Mouse (Mus musculus) ES-Bruce4 (cell line): ENCODE measurements around the gene AC161166.1. TPM values are rescaled to one million over a fixed set of nuclear protein-coding genes. Genes with fewer than 3 reads are reported as not detected.
A peak's percentile ranks its signal among the peaks of the same experiment; 100 is the strongest.

Experiments used
- H3K27ac ChIP-seq: 2 replicates; pipeline ENCODE4 v1.5.1; 2012; ENCODE audit warnings: low read length, inconsistent platforms; ENCODE audit not compliant: insufficient read depth
- H3K27me3 ChIP-seq: 2 replicates; pipeline ENCODE4 v1.6.1; 2012; ENCODE audit warnings: mild to moderate bottlenecking, low read length, inconsistent platforms; ENCODE audit not compliant: control insufficient read depth, poor library complexity, insufficient read depth, severe bottlenecking
- H3K36me3 ChIP-seq: 2 replicates; pipeline ENCODE4 v1.6.1; 2012; ENCODE audit warnings: inconsistent platforms, mild to moderate bottlenecking, low read length, moderate library complexity; ENCODE audit not compliant: control insufficient read depth, poor library complexity, insufficient read depth, severe bottlenecking
- H3K4me1 ChIP-seq: one replicate; pipeline ENCODE4 v1.8.1; 2011; ENCODE audit warnings: low read length; ENCODE audit not compliant: control insufficient read depth, insufficient read depth
- H3K4me3 ChIP-seq: 2 replicates; pipeline ENCODE4 v1.5.1; 2011; ENCODE audit warnings: low read depth, mild to moderate bottlenecking, low read length
- H3K9ac ChIP-seq: 2 replicates; pipeline ENCODE4 v1.6.1; 2012; ENCODE audit warnings: low read depth, mild to moderate bottlenecking, inconsistent platforms; ENCODE audit not compliant: poor library complexity, severe bottlenecking
- H3K9me3 ChIP-seq: replicated peaks from 2 replicates; pipeline ENCODE4 v1.6.1; 2012; ENCODE audit warnings: mild to moderate bottlenecking, low read length, inconsistent platforms; ENCODE audit not compliant: control insufficient read depth, poor library complexity, insufficient read depth, severe bottlenecking
- CTCF ChIP-seq: IDR thresholded peaks from one replicate; pipeline ENCODE4 v1.8.1; 2011; ENCODE audit warnings: low read depth, low read length
- EP300 ChIP-seq: IDR thresholded peaks from 2 replicates; pipeline ENCODE4 v1.6.1; 2011; ENCODE audit warnings: low read depth, low read length; ENCODE audit not compliant: insufficient read depth
- POLR2A ChIP-seq: IDR thresholded peaks from one replicate; pipeline ENCODE4 v1.8.1; 2011; ENCODE audit warnings: low read length; ENCODE audit not compliant: insufficient read depth
- polyA plus RNA-seq: library from polyadenylated mRNA; stranded (reverse); fragments of >200 nt; gene quantifications from 2 replicates; pipeline ENCODE4 v1.2.4, GENCODE M21; 2011; ENCODE audit warnings: low read depth; ENCODE audit not compliant: missing spikeins, insufficient read depth, insufficient read length

The AC161166.1 gene
- polyA plus RNA-seq, 1 experiment = not detected

DNA sequence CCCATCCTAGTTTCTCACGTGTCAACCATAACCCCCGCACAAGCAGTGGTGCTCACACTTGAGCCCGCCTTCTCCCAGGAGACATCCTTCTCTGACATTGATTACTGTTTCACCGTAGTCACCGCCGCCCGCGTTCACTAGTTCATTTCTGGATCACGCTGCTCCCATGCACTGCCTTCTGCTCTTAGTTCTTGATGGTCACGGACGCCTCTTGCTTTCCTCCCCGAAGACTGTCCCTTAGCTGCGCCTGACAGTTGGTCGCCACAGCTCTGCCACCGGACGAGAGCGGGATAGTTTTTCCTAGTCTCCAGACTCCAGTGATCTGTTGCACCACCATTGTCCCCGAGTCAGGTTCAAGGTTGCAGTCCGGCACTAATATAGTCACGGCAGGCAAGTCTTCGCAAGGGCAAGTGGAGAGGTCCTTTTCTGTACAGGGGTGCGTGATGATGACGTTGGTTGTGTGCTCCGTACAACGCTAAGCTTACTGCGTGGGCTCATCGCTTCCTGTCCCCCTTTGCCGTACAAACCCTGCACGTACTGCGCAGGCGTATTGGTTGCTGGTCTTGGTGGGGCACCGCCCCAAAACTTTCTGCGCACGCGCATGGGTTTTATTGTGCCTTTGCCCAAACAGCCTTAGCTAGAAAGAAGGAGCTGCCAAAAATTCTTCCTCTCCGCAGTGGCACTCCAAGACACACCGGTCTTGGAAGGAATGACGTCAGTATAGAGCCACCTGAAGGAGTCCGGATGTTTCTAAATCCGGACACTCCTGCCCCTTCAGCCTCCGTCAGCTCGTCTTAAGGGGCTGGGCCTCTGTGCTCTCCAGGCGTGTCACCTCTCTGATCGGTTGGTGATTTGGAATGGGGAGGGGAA lies 18.0 kb upstream of the AC161166.1 start, which contains the start of gene Irgq:
Irgq (plus strand) TSS at position 628 of the 870 bp plus-strand sequence.
- Histone ChIP-seq H3K4me3 (peak within 1 kb of the TSS; percentile 75), H3K27me3 (no peaks in the 10 kb centered on the region), H3K9ac (peak within 1 kb of the TSS; percentile 72), H3K27ac (no peak within 1 kb of the TSS), H3K36me3 (no peaks in the 10 kb centered on the region), H3K9me3 (no peaks in the 10 kb centered on the region), H3K4me1 (no peaks in the 10 kb centered on the region)
- TF ChIP-seq POLR2A = no peak
- TF ChIP-seq CTCF = no peak
- TF ChIP-seq EP300 = 0 out of 2 replicates have a peak, but pooled peaks have one; percentile 26

DNA sequence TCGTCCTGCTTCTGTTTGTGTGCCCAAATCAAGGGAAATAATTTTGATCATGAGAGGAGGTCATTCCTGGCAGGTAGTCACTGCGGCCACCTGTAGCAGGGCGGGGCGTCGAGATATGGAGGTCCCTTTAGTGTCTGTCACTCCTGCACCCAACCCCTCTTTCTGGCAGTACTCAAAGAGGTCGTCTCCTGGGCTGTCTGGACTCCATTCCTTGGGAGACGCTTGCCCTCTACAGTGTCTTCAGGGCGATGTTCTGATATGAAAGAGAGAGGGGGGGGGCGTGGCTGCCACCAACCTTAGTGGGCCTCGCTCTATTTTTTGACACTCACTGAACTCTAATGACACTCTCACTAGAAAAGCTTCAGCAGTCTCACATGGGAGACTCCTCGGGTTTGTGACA lies 17.3 kb upstream of the AC161166.1 start:
- H3K27me3 ChIP-seq = no peaks in the 10 kb centered on the region
- peak overlapping the region; percentile 75 for H3K4me3 ChIP-seq
- H3K36me3 ChIP-seq = no peaks in the 10 kb centered on the region
- H3K9me3 ChIP-seq = no peaks in the 10 kb centered on the region
- H3K27ac ChIP-seq = no peak overlapping the region
- no peak for TF ChIP-seq CTCF
- TF ChIP-seq EP300 = no peak
- TF ChIP-seq POLR2A = no peak
- peak overlapping the region; percentile 43; the same call in 1 of the 2 replicates for H3K9ac ChIP-seq
- H3K4me1 ChIP-seq = no peaks in the 10 kb centered on the region

DNA sequence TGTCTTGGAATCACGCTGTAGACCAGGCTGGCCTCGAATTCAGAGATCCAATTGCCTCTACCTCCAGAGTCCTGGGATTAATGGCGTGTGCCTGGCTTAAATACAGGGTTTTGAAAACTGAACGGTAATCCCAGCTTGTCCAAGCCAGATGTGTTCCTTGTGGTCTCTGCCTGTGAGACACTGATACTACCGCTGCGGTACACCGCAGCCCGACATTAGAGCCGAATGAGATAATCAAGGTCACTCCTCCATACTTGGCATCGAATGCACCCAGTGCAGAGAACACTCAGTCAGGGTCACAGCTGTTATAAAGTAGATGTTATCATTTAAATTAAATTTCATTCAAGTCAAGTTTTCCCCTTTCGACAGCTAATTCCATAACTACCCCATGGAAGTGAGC lies 16.6 kb upstream of the AC161166.1 start:
- no peak overlapping the region for H3K4me3 ChIP-seq

DNA sequence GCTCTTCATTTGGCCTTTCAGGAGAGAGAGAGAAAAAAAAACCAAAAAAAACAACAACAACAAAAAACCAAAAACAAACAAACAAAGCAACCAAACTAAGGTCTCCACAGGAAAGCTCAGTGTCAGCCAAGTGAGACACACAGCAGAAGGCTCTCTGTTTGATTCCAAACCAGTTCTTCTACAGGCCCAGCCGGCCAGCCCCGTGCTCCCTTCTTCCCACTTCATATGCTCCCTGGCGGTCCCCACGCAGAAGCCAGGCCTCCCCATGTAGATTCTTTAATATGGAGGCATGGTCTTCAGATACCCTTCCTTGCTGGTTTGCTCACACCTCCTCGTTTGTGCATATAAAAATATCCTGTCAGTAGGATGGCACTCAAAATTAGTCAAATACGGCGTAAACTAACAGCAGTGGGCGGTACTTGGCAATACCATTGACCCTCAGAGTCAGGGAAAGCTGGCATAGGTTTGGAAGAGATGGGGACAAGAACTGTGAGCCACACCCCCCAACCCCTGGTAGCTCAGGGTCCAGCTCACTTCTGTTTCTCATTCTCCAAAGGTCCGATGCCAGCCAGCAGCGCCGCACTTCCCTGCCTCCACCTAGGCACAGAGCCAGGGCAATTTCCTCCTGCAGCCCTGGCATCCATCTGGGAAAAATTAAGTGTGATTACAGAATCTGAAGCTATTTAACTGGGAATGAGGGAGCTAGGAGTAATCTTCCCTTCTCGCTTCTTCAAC lies 13.6 kb upstream of the AC161166.1 start:
- no peaks in the 10 kb centered on the region for H3K9me3 ChIP-seq
- TF ChIP-seq POLR2A = no peak
- TF ChIP-seq CTCF = no peak
- TF ChIP-seq EP300 = no peak
- no peak overlapping the region for H3K27ac ChIP-seq
- H3K36me3 ChIP-seq = no peaks in the 10 kb centered on the region
- no peak overlapping the region for H3K4me3 ChIP-seq
- peaks cover 4% of the 10 kb centered on the region for H3K4me1 ChIP-seq
- H3K9ac ChIP-seq = no peak overlapping the region
- no peaks in the 10 kb centered on the region for H3K27me3 ChIP-seq

More for the DNA sequence above, 16.6 kb upstream of the AC161166.1 start:
- Histone ChIP-seq H3K4me1 (no peaks in the 10 kb centered on the region), H3K27me3 (no peaks in the 10 kb centered on the region), H3K9me3 (no peaks in the 10 kb centered on the region), H3K27ac (no peak overlapping the region), H3K36me3 (no peaks in the 10 kb centered on the region), H3K9ac (no peak overlapping the region)
- no peak for TF ChIP-seq CTCF
- TF ChIP-seq EP300 = no peak
- no peak for TF ChIP-seq POLR2A

- H3K27me3 ChIP-seq = no peaks in the 10 kb centered on the region
- no peak overlapping the region for H3K27ac ChIP-seq
- no peaks in the 10 kb centered on the region for H3K36me3 ChIP-seq
- no peak for TF ChIP-seq EP300
- peaks cover 6% of the 10 kb centered on the region for H3K4me1 ChIP-seq
- H3K4me3 ChIP-seq = no peak overlapping the region
- no peak overlapping the region for H3K9ac ChIP-seq
- no peaks in the 10 kb centered on the region for H3K9me3 ChIP-seq
These were observed 12.7 kb upstream of the AC161166.1 start for GRCm38 (mm10) chr7:24524978-24525377.

GRCm38 (mm10) chr7:24523723-24524122 lies 11.5 kb upstream of the AC161166.1 start:
- no peak overlapping the region for H3K4me3 ChIP-seq
- peaks cover 7% of the 10 kb centered on the region for H3K4me1 ChIP-seq
- TF ChIP-seq CTCF (no peak), POLR2A (no peak), EP300 (no peak)
- no peak overlapping the region for H3K9ac ChIP-seq
- no peaks in the 10 kb centered on the region for H3K9me3 ChIP-seq
- H3K27me3 ChIP-seq = no peaks in the 10 kb centered on the region
- H3K27ac ChIP-seq = no peak overlapping the region
- no peaks in the 10 kb centered on the region for H3K36me3 ChIP-seq
